Mouse (Mus musculus): ENCODE measurements around the gene Mag.

DNA sequence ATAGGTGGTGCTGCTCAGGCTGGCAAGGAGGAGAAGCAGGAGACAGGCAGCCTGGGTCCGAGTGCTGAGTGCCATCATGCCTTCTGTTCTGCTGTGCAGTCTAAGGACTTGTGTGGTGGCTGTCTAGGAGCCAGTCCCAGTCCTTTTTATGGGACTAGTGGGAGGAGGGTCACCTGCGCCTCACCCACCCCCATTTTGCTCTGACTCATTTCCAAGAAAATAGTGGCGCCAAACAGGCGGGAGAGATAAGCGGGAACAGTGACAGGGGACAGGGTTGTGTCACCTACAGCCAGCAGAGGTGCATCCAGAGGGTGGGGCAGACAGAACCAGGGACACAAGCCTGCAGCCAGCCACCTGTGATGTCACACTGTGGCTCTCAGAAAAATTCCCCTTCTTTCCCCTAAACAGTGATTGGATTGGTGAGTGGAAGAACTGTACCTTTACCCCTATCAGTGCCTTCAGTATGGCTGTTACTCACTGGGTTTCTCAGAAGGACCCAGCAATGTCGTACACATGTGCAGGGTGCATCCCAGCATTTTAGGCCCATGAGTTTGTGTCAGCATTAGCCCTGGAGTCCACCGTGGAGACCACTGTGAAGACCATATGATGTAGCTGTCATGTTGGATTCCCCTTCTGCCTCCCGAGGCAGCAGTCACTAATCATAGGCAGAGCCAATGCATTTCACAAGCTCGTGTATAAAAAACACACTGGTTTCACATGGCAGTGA, 29.4 kb upstream of the Mag start, which contains the start of gene Hamp:
- TF ChIP-seq POLR2A (IDR thresholded peaks at IDR 0.05; ENCODE audit: low read depth, low read length) (no peak), CTCF (conservative IDR thresholded peaks at IDR 0.05; ENCODE audit: insufficient read depth, insufficient read length, low read depth, low read length) (no peak)
